Mouse (Mus musculus): ENCODE measurements at regions not wholly inside any gene's neighbourhood (a gene's known extent, or its start where the extent isn't known, plus 50 kb on each side); places are given as distances from the start of the nearest gene placed in this dataset.
A peak's percentile ranks its signal among the peaks of the same experiment; 100 is the strongest.

GRCm38 (mm10) chr12:106128944-106129724 is 119.1 kb downstream of the Vrk1 start:
- no peak for DNase-seq (ENCODE audit: low spot score in 2 of 2)

GRCm38 (mm10) chr12:106130071-106130676 is 120.1 kb downstream of the Vrk1 start:
- DNase-seq (ENCODE audit: low spot score in 2 of 2): peak; percentile 38 to 58

GRCm38 (mm10) chr12:106132715-106133114 is 122.7 kb downstream of the Vrk1 start:
- DNase-seq (ENCODE audit: low spot score in 2 of 2): no peak

DNA sequence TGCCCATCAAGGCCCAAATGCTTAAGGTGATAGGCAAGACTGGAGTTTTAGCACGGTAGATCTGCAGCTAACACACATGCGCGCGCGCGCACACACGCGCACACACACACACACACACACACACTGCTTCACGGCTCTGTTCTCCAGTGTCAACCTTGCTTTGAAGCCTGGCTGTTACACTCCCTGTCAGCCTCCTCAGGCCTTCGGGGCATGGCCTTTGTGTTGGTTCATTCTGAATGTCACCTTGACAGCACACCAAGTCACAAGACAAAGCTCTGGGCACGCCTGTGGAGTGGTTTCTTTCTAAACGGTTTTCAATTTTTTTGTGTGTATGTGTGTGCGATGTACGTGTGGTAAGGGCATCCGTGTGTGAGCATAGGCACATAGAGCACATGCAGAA is 128.4 kb downstream of the Vrk1 start:
- no peak for DNase-seq (ENCODE audit: low spot score in 2 of 2)

GRCm38 (mm10) chr12:106139491-106139890 is 129.5 kb downstream of the Vrk1 start:
- DNase-seq (ENCODE audit: low spot score in 2 of 2): no peak

DNA sequence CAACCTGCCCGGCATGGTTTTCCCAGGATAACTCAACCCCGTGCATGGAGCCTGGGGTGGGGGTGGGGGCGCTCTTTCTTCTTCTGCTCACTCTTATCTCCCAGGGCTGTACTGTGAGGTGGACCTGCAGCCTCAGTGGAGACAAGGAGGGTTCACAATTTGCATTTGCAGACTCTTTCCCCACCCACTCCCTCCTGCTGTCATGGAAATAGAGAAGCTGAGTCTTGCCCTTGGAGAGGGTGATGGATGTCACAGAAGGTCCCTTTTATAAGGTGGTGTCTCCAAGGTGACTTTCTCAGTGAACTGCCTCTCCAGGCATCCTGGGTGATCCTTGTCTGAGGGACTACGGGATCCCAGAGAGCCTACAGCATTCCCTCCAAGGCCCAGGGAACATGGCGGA is 129.9 kb downstream of the Vrk1 start:
- no peak for DNase-seq (ENCODE audit: low spot score in 2 of 2)

- no peak for DNase-seq (ENCODE audit: low spot score in 2 of 2)
Measured at GRCm38 (mm10) chr12:106140671-106141070, 130.6 kb downstream of the Vrk1 start.

GRCm38 (mm10) chr12:106143548-106143947 is 133.5 kb downstream of the Vrk1 start:
- DNase-seq (ENCODE audit: low spot score in 2 of 2): no peak

- no peak for DNase-seq (ENCODE audit: low spot score in 2 of 2)
Measured at GRCm38 (mm10) chr12:106156837-106157236, 146.8 kb downstream of the Vrk1 start.

DNA sequence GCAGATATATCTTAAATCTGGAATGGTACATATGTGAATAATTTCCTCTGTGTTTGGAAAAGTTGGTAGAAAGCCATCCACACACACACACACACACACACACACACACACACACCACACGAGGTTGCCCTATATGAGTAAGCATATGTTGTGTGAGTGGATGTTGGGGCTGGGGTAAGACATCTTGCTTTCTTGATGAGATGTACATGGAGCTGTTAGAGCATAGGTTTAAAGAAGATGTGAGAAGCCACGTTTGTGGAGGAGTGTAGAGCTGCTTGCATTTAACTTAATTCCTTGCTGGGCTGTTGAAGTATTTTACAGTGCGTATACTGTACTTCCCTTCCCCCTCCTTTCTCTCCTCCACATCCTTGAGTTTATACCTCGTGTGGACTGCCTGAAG is 147.8 kb downstream of the Vrk1 start:
- DNase-seq (ENCODE audit: low spot score in 2 of 2): no peak

- no peak for DNase-seq (ENCODE audit: low spot score in 2 of 2)
Measured at GRCm38 (mm10) chr12:106158620-106159019, 148.6 kb downstream of the Vrk1 start.

DNA sequence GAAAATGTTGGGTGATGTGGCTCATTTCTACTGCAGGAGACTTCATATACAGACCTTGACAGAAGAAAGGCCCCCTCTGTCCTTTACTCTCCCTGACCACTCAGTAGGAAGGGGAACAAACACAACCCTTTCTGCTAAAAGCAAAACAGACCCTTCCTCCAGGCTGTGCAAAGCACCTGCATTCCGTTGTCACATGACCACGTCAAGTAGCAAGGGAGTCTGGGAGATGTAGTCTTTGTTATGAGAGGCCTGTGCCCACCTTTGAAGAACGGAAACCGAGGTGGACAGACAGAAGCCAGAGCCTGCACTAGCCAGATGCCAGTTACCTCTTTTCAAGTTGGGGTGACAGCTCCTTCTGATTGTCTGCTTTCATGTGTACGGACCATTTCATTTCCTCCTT is 161.3 kb downstream of the Vrk1 start:
- DNase-seq (ENCODE audit: low spot score in 2 of 2): no peak

- no peak for DNase-seq (ENCODE audit: low spot score in 2 of 2)
Measured at GRCm38 (mm10) chr12:106173211-106173610, 163.2 kb downstream of the Vrk1 start.

GRCm38 (mm10) chr12:106174070-106174980 is 164.3 kb downstream of the Vrk1 start:
- DNase-seq (ENCODE audit: low spot score in 2 of 2): peak; percentile 39 to 45

DNA sequence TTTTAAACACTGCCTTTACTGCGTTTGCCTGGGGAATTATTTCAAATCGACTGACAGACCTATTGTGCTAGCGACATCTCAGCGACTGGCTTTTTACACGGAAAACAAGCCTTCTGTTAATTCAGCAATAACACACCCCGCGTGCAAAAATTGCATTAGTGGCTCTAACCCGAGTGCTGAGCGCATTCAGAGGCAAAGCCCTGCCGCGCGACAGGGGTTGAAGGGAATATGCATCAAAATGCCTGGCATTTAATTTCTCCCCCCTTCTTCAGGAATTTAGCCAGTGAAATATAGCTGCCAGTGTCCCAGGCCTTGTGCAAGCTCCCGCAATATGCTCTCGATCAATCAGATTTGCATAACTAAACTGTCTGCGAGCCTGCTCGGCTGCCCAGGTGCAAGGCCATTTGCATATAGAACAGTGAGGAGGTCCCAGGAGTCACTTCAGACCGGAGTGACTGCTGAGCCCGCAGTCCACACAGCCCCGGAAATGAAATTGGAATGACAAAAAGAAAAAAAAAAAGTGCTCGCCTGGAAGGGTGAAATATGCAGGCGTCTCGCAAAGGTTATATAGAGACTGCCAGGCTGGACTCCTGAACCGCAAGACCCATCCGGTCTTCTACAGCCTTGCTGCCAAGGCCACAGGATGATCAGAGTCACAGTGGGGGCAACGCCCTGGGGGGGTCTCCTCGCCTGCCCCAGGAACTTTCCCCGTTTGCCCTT is 165.1 kb downstream of the Vrk1 start:
- DNase-seq (ENCODE audit: low spot score in 2 of 2): peak in 1 of 2 experiments; percentile 51

GRCm38 (mm10) chr12:106177302-106177701 is 167.3 kb downstream of the Vrk1 start:
- no peak for DNase-seq (ENCODE audit: low spot score in 2 of 2)

DNA sequence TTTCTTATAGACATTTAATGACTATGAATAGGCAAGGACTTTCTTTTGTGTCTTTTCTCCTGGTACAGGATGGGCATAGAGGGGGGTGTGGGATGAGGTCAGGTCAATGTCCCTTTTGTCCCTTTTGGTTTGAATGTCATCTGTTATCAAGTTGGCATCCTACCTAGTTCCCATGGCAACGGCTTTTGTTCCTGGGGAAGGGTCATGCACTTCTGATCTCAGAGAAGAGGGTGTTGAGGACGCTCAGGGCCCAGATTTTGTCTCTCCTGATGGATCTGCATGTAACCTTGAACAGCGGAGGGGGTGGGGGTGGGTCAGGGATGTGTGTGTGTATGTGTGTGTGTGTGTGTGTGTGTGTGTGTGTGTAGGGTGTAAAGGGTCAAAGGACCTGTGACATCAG is 167.8 kb downstream of the Vrk1 start:
- DNase-seq (ENCODE audit: low spot score in 2 of 2): no peak

DNA sequence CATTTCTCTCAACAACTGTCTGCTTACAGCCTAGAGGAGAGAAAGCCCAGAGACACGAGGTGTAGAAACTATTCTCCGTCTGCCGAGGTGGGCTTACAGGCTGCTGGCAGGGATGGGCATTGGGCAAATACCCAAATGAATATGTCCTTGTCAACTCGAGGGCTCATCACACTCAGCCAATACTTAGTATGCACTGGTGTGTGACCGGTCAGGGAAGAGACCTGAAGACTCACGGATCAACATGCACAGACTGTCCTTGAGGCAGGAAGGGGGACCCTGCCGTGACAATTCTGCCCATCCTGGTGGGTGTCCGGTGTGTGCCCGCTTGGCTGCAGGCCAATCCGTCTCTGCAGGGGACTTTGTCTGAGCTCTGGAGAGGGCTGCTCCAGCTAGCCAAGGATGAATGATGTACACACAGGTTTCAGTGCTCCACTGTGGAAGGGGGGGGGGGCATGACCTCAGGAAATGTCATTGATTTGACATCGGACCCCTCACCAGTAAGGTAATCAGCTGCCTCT is 168.7 kb downstream of the Vrk1 start:
- no peak for DNase-seq (ENCODE audit: low spot score in 2 of 2)

DNA sequence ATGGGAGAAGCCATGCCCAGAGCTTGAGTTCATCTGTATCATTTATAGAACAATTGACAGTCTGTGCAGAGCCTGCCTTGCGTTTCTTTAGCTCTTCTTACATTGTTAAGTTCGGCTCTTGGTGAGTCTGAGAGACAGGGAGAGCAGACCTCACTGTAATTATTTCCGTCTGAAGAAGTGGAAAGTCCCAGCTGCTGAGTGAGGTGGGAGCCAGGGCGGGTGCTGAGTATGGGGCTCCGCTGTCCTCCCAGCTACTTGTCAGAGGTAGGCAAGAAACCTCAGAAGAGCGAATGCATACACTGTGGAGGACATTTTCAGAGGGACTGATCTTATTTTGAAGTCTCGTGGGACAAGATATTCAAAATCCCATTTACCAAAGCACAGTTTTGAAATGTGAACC is 172.9 kb downstream of the Vrk1 start:
- DNase-seq (ENCODE audit: low spot score in 2 of 2): no peak

DNA sequence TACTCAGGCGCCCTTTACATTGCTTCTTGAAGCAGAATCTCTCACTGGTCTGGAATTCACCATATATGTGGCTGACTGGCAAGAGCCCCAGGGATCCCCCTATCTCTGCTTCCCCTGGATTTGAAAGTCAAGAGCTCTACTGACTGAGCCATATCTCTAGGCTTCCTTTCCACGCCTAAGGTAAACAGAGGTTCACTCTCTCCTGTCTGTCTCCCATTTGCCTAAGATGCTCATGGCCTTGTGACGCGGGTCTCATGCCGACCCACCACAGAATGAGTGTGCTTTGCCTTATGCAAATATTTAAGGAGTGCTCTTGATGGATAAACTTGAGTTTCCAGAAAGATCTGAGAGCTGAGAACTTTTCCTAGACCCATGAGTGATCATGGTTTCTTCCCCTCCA is 173.9 kb downstream of the Vrk1 start:
- no peak for DNase-seq (ENCODE audit: low spot score in 2 of 2)

All from layer of hippocampus, postnatal 10 days (tissue).